Mouse (Mus musculus): ENCODE measurements around the gene Tgfbi.
A peak's percentile ranks its signal among the peaks of the same experiment; 100 is the strongest.

The Tgfbi gene

DNA sequence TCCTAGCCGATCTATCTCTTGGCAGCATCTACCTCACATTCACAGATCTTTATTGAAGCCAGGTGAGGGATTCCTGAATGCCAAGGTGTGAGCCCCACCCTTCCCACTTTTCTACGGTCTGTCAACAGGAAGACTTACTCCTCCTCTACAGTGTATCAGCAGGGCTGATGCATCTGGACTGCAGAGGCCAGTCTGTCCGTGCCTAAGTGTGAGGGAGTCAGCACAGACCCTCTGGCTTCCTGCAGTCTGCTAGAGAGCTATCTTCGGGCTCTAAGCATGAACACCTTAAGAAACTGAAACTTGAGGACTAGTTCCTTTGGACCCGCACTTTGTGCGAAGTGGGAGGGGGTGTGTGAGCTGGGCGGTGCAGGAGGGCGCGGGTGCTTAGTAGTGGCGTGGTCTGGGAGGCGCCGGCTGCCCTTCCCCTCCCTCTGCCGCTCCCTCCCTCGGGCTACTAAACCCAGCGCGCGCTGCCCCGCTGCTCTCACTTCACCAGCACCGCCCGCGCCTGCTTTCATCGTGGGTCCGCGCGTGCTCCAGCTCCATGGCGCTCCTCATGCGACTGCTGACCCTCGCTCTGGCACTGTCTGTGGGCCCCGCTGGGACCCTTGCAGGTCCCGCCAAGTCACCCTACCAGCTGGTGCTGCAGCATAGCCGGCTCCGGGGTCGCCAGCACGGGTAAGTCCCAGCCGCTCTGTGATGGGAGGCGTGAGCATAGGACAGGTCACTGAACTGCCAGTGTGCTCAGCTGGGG, at the start of gene Tgfbi:
Gene Tgfbi (plus strand): TSS at position 421 of the 754 bp plus-strand sequence.
- peak; percentile 36 to 42 for DNase-seq (ENCODE audit: low spot score in 2 of 2)

- DNase-seq (ENCODE audit: low spot score in 2 of 2), result no peak
Measured at GRCm38 (mm10) chr13:56559841-56560370, 49.4 kb upstream of the Tgfbi start.

GRCm38 (mm10) chr13:56561129-56561528, 48.2 kb upstream of the Tgfbi start:
- DNase-seq (ENCODE audit: low spot score in 2 of 2), result no peak

- DNase-seq (ENCODE audit: low spot score in 2 of 2), result no peak
Measured at GRCm38 (mm10) chr13:56563075-56563474, 46.2 kb upstream of the Tgfbi start.

DNA sequence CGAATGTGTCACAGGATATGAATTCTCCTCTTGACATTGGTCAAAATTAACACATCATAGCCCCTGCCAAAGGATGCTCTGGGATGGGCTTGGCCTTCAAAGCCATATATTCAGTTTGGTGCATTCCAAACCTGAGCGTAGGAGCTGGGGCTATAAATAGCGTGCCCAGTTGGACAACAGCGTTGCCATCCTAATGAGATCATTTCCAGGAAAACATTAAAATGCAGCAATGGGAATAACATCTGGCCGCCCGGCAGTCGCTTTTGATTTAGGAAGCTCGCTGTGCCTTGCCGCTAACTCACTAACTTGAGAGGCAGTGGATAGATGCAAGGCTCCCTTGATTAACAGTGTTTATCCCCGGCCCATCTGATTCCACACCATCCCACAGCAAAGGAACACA, 43.0 kb upstream of the Tgfbi start:
- no peak for DNase-seq (ENCODE audit: low spot score in 2 of 2)

DNA sequence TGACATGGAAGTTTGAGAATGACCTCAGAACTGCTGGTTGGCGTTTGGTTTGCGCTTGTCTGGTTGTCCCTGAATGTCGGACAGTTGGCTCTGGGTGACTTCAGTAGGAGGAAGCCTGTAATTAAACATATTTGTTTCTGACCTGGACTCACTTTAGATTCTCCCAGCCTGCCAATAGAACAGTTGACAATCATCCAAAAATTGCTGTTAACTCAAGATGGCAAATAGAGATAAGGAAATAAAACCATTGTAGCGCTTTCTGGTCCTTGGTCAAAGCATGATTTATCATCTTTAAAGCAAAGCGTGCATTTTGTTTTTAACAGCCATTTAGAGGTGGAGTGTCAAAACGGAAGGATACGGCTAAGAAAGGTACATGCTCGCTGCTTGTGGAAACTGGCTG, 37.7 kb upstream of the Tgfbi start:
- DNase-seq (ENCODE audit: low spot score in 2 of 2), result no peak

- no peak for DNase-seq (ENCODE audit: low spot score in 2 of 2)
Measured at GRCm38 (mm10) chr13:56575074-56575473, 34.2 kb upstream of the Tgfbi start.

DNA sequence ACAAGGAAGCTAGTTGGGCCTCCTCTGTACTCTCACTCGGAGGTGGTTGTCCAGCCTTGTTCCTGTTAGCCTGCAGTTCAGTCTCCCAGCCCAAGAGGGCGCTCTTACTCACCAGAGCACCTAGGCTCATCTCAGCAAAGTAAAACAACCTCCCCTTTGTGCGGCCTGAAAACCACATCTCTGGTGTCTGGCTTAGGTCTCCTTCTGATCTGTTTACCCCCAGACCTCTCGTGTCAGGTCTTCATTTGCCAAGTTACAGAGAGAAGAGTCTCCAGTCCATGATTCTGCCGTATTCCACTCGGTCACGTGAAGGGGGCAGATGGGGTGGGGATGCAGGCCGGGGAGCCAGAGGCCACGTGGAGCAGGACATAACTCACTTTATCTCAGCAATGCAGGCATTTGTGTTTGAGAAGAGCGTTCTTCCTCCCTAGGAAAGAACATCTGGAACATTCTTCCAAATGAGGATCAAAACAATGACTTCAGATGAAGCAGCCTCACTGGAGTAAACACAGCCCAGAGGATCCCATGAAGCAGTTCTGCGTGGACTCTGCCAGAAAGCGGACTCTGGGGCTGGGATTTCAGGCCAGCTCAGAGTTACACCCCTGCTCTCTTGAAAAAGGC, 33.5 kb upstream of the Tgfbi start:
- DNase-seq (ENCODE audit: low spot score in 2 of 2), result peak; percentile 34 to 49

DNA sequence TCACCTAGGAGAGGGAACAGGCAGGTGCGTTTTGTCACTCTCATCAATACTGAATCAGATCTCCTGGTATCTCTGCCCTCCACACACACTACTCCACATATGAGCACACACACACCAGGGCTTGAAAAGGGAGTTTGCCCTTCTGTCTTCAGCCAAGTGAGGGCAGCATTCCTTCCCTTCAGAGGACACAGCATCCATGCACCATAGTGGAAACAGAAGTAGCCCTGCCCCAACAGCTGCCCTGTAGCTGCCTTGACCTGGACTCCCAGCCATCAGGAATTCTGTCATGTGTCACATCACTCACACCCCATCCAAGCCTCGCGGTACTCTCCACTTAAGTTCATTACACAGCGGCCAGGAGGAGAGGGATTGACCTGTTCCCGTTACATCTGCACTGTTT, 31.2 kb upstream of the Tgfbi start:
- no peak for DNase-seq (ENCODE audit: low spot score in 2 of 2)

DNA sequence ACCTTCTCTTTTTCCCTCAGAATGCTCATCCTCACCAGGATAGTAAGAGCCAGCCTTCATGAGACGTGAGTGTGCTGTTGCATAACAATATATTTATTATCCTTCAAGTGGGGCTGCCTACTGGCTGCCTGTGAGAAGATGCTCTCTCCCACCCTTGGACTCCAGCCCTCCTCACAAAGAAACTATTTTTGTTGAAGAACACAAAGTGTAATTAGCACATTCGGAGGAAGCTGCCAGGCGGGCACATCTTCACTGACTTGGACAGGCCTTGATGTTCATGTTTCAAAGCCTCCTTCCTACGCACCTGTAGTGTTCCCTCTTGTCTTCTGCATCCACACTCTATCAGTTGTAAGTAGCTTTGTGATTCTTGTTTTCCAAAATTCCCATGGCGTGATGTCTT, 28.9 kb upstream of the Tgfbi start:
- DNase-seq (ENCODE audit: low spot score in 2 of 2), result no peak

DNA sequence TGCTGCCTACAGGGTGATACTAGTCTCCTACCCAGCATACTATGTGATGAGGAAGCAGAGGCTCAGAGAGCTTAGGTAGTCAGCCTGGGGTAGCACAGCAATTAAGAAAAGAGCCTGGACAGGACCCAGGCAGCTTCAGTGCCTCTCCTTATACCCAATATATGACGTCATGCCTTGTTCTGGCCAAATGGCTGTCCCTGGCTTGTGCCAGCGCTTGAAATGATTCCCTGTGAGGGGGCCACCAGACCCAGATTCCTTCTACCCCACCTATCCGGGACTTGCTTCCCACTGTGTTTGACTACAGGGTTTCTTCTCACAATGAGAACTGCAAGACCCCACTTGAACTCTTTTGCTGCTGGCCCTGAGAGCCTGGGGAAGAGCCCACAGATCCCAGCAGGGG, 27.8 kb upstream of the Tgfbi start:
- DNase-seq (ENCODE audit: low spot score in 2 of 2), result no peak

- DNase-seq (ENCODE audit: low spot score in 2 of 2), result peak in 1 of 2 experiments; percentile 7
Measured at GRCm38 (mm10) chr13:56581961-56582434, 27.3 kb upstream of the Tgfbi start.

GRCm38 (mm10) chr13:56582720-56583119, 26.6 kb upstream of the Tgfbi start:
- DNase-seq (ENCODE audit: low spot score in 2 of 2), result no peak

- no peak for DNase-seq (ENCODE audit: low spot score in 2 of 2)
Measured at GRCm38 (mm10) chr13:56586046-56586445, 23.3 kb upstream of the Tgfbi start.

GRCm38 (mm10) chr13:56588454-56589117, 20.7 kb upstream of the Tgfbi start:
- no peak for DNase-seq (ENCODE audit: low spot score in 2 of 2)

- DNase-seq (ENCODE audit: low spot score in 2 of 2), result no peak
Measured at GRCm38 (mm10) chr13:56590202-56590601, 19.1 kb upstream of the Tgfbi start.

- DNase-seq (ENCODE audit: low spot score in 2 of 2), result no peak
Measured at GRCm38 (mm10) chr13:56591191-56591590, 18.1 kb upstream of the Tgfbi start.

DNA sequence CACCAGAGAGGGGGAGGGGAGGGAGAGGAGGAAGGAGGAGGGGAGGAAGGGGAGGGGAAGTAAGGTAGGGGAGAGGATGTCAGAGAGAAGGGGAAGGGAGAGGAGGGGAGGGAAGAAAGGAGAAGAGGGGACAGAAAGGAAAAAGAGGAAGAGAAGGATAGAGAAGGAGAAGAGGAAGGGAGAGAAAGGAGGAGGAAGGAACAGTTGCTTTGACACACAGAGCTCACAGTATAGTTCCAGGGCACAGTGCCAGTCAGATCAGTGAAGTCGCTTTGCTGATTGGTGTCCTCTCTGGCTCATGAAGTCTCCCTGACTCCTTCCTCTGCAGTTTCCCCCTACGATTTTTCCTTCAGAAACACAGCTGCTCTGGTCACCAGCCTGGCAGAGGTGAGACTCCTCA, 17.4 kb upstream of the Tgfbi start:
- DNase-seq (ENCODE audit: low spot score in 2 of 2), result no peak

GRCm38 (mm10) chr13:56593196-56593595, 16.1 kb upstream of the Tgfbi start:
- DNase-seq (ENCODE audit: low spot score in 2 of 2), result no peak

DNA sequence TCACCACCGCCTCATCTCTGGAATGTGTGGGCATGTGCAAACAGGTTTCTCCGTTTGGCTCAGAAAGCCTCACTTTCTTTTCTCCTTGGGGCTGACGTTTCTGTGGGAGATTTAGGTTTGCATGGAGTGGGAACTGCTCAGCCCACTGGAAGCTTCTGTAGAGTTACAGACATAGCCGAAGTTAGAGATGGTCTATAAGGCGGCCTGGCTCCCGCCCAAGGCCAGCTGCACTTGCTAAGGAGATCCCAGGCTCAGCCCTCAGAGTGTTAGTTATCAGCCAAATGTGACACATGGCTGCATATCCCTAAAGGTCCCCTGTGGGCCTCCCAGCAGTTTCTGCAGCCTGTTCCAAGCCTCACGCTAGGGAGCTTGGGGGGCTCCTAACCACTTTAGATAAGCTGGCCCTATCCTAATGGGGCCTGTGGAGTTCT, 15.3 kb upstream of the Tgfbi start:
- no peak for DNase-seq (ENCODE audit: low spot score in 2 of 2)

- no peak for DNase-seq (ENCODE audit: low spot score in 2 of 2)
Measured at GRCm38 (mm10) chr13:56595246-56595645, 14.1 kb upstream of the Tgfbi start.

- no peak for DNase-seq (ENCODE audit: low spot score in 2 of 2)
Measured at GRCm38 (mm10) chr13:56597296-56597695, 12.0 kb upstream of the Tgfbi start.
